Mouse (Mus musculus) layer of hippocampus, adult 18-20 months (tissue): ENCODE measurements around the gene Supt16. TPM values are rescaled to one million over a fixed set of nuclear protein-coding genes. Genes with fewer than 3 reads are reported as not detected.

Source experiments
- DNase-seq, 2 experiments: peaks; one replicate each; pipeline ENCODE4 v3.0.0; 2022; ENCODE audit warnings: low spot score in 2 of 2
- total RNA-seq, 2 experiments: library from RNA; stranded (reverse); gene quantifications; 2 replicates each; pipeline ENCODE4 v1.2.3; 2021

Supt16 gene
- total RNA-seq, 2 experiments from 2014 or later, result 50.6 to 54.8 TPM

DNA sequence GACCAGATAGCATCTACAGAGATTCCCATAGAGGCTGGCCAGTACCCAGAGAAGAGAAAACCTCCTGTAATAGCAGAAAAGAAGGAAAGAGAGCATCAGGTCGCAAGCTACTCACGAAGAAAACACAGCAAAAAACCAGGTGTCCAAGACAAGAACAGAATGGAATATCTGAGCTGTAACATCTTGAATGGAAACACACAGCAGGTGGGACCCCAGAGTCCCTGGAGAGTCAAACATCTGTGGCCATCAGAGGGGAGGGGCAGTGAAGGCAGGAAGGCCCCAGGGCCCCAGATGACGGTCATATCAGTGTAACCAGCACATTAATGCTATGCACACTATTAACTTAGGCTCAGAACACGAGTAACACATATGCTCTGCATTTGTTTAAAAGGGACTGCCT is 47.3 kb downstream of the Supt16 start:
- DNase-seq, result no peak

DNA sequence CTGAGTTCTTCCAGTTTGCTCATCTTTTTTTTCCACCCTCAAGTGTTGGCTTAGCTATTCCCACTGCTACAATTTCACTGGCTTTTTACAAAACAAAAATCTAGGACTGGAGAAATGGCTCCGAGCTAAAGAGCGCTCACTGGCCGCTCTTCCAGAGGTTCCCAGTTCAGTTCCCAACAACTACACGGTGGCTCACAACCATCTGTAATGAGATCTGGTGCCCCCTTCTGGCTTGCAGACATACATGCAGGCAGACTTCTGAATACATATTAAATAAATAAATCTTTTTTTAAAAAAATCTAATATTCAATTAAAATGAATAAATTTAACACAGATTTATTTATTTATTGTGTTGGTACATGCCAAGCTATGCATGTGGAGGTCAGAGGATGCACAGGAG is 50.7 kb downstream of the Supt16 start:
- no peak for DNase-seq

DNA sequence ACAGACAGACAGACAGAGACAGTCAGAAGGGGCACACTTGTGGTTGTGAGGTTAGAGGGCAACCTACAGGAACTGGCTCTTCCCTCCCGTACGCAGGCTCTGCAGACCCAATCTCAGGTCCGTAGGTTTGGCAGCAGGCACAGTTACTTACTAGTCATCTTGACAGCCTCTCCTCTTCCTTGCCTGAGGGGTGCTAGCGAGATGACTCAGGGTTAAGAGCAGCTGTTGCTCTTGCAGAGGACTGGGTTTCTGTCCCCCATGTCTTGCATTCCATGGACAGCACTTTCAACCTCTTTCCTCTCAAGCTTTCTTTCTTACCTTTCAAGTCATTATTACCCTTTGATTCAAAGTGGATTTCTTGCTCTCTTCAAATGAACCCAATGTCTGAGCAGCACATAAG is 53.1 kb downstream of the Supt16 start:
- DNase-seq, result no peak

DNA sequence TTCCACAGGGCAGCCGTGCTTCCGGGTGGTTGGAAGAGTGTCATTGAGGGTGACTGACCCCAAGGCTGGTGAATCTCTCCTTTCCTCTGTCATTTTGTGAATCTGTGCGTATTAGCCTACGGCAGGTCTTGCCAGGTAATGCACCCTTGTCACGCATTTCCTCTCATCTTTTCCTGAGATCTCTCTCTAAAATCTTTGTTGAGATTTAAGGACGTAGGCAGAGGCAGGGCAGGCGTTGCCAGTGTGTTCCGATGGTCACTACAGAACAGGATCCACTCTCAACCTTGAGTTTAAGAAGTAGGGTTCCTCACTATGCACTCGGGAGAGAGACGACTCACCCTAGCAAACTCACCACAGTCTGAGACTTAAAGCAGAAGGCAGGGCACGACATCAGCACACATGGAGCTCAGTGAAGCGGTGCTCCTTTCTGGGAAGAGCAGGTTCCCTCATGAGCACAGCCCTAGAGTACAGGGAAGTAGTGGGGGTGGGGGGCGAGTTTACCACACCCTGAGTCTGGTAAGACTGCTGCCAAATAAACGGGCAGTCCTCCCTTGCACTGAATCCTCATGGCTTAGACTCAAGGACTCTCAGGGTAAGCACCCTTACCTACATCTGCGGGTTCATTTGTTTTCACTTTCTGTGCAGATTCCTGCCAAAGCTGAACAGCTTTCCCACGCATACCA is 55.6 kb downstream of the Supt16 start:
- DNase-seq, result no peak

DNA sequence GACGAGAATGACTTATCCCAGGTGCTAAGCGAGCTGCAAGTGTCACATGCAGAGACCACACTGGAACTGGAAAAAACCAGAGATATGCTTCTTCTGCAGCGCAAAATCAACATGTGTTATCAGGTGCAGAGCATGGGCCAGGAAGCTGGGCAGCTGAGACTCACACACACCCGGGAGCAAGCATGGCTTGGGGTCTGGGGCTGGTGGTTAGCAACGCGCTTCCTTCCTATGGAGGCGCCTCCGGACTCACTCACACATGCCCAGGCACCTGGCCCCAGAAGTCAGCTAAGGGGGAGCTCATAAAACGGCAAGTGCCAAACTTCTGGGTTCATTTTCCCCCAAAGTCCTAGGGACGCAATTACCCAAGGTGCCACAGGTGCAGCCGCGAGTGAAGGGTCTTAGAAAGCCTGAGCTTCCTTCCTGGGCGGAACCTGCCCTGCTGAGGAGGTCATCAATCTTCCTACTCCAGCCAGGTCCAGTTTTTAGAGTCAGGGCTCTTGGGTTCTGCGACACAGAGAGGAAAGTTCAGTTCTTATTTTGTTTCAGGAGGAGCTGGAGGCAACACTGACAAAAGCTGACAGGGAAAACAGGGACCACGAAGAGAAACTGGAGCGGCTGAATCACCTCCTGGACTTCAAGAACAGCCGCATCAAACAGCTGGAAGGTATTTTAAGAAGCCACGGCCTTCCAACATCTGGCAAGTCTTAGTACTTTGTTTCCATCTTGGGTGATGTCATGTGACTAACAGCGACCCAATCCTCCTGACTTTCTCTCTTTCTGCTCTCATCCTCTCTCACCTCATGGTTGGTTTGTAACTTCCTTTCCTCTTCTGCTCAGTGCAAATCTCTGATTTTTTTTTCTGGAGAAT is 56.4 kb downstream of the Supt16 start:
- DNase-seq, result no peak

DNA sequence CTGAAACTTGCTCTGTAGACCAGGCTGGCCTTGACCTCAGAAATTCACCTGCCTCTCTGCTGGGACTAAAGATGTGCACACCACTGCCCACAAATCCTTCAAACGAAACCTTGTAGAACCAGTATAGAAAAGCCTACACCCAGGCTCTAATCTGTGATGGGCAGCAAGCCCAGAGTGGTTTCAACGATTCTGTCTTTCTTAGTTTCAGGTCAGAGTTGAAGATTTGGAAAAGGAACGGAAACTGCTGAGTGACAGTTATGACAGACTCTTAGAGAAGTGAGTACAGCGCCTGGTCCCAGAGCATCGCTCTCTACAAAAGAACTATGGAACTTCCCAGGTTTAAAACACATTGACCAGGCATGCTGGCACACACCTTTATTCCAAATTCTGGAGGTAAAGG is 63.6 kb downstream of the Supt16 start:
- DNase-seq, result no peak

DNA sequence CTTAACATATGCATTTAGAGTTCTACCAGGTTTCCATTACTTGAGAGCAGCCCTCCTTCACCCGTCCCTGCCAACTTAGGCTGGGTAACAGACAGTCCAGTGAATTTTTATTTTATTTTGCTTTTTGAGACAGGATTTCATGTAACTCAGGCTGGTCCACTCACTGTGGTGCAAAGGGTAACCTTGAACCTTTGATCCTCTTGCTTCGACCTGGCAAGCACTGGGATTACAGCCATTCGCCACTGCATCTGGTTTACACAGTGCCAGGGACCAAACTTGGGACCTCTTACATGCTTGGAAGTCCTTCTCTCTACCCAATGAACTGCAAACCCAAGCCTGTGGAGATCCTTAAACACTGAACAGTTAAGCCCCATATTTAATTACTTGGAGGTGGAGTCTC is 72.6 kb downstream of the Supt16 start:
- no peak for DNase-seq

DNA sequence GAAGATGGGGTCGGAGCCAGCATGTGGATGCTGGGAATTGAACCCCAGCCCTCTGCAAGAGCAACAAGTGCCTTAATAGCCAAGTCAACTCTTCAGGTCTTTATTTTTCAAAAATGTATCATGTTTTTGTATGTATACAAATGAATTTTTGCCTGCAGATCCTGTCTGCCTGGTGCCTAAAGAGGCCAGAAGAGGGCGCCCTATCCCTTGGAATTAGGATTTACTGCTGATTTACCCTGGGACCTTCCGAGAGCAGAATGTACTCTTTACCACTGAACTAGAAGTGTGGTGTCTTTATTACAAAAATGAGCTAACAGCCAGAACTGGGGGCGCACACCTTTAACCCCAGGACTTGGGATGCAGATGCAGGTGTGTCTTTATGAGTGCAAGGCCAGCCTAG is 73.3 kb downstream of the Supt16 start:
- peak; percentile 43 to 85 for DNase-seq

DNA sequence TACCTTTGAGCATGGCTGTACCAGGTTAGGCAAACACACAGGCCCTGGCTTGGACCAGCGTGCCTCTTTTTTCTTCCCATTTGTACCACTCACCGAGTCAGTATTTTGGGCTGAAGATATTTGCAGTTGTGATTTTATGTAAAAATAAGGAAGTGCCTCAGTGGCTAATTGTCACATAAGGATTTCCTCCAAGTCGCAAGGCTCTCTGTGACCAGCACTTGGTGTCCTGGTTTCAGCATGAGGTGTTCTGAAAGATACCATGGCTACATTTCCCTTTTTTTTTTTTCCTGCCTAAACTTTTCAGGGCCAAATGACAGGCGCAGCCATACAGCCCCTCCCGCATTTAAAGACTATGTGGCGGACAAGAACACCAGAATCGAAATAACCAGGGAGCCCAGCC is 77.0 kb downstream of the Supt16 start:
- no peak for DNase-seq

DNA sequence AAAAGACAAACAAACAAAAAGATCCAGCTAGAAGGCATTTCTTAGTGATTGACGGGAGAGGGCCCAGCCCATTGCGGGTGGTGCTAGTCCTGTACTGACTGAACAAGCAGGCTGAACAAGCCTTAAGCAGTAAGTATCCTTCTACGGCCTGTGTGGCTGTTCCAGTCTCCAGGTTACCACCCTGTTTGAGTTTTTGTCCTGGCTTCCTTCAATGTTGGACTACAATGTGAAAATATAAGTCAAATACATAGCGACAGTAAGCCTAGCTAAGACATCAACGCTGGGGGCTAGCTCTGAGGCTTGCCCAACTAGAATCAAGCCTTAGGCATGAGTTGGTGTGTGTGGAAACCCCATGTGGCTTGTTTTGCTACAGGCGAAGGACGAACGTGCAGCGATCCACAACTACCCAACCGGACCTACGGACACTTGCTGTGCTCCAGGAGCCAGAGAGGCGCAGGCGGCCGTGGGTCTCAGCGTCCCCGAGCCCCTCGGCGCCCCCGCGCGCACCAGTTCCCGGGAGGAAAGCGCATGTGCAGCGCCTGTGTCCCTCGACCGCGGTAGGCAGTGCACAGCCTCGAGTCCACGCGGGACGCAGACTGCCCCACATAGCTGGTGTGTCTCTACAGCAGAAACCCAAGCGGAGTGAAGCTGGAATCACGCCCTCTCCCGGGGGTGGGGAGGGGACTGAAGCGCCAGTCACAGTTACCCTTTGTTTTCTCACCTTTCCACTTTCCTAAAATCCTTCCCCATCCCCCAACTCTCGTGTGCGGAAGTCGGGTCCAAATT is 78.2 kb downstream of the Supt16 start:
- peak in 1 of 2 experiments; percentile 45 for DNase-seq

DNA sequence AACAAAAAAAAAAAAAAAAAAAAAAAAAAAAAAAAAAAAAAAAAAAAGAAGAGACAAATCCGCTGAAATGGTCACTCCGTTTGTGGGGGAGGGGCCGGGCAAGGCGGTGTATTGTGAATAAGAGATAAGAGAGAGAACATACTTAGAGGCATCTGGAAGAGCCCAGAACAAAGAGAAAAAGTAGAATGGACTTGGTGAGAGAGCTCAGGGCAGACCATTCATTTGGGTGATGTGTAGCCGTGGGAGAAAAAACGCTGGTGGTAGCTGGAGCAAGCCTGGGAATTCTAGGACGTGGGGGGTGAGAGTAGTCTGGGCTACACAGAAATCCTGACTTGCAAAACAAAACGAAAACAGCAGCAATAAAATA is 78.8 kb downstream of the Supt16 start:
- no peak for DNase-seq

DNA sequence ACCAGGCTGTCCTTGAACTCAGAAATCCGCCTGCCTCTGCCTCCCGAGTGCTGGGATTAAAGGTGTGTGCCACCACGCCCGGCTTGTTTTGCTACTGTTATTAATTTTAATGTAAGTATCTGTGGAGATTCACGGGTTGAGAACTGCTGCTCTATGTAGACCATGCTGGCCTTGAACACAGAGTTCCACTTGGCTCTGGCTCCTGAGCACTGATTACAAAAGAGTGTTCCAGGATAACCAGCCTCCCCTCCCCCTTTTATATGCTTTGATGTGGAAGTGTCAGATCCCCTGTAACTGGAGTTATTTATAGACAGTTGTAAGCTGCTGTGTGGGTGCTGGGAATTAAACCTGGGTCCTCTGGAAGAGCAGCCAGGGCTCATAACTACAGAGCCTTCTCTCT is 80.0 kb downstream of the Supt16 start:
- DNase-seq, result no peak

DNA sequence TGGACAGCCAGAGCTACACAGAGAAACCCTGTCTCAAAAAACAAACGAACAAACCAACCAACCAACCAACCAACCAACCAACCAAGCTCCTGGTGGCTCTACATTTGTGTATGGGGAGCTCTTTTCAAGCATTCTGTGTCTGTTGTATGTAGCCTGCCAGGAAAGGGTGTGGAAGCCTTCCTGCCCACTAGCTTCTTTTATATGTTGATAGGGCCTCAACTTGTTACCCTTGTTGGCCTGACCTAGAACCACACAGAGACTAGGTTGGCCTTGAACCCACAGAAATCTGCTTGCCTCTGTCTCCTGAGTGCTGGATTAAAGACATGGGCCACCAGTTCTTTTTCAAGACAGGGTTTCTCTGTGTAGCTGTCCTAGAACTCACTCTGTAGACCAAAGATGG is 83.1 kb downstream of the Supt16 start:
- DNase-seq, result no peak

Other genes starting within 250 kb of the Supt16 start
- 10 to 100 TPM; 25.8 to 30.0 TPM for gene Arhgef40, start 212.7 kb downstream of the Supt16 start, total RNA-seq
- under 1 TPM; 0.63 to 0.92 TPM for gene Tmem253, start 181.8 kb downstream of the Supt16 start, total RNA-seq
- gene Zfp219, start 176.7 kb downstream of the Supt16 start, total RNA-seq, result 10 to 100 TPM; 42.3 to 44.2 TPM
- not detected for gene Olfr221, start 155.0 kb downstream of the Supt16 start, total RNA-seq
- gene Hnrnpc, start 93.4 kb downstream of the Supt16 start, total RNA-seq, result 100 to 1,000 TPM; 255 to 280 TPM
- 1 to 10 TPM; 1.2 to 1.9 TPM for gene Rpgrip1, start 86.7 kb downstream of the Supt16 start, total RNA-seq
- gene Chd8, start 60.4 kb upstream of the Supt16 start, total RNA-seq, result 100 to 1,000 TPM; 109 to 117 TPM
- 10 to 100 TPM; 58.4 to 67.1 TPM for gene Tox4, start 81.7 kb upstream of the Supt16 start, total RNA-seq
- 10 to 100 TPM; 35.0 to 37.3 TPM for gene Rab2b, start 82.1 kb upstream of the Supt16 start, total RNA-seq
- gene Mettl3, start 107.7 kb upstream of the Supt16 start, total RNA-seq, result 10 to 100 TPM; 39.2 to 43.1 TPM
- 10 to 100 TPM; 45.0 to 48.4 TPM for gene Sall2, start 131.3 kb upstream of the Supt16 start, total RNA-seq
- not detected for gene Olfr1513, start 159.0 kb upstream of the Supt16 start, total RNA-seq
- gene Olfr1512, start 181.8 kb upstream of the Supt16 start, total RNA-seq, result not detected
- gene Olfr1511, start 200.0 kb upstream of the Supt16 start, total RNA-seq, result not detected
- not detected for gene Olfr1510, start 217.0 kb upstream of the Supt16 start, total RNA-seq
- not detected for gene Olfr1509, start 245.6 kb upstream of the Supt16 start, total RNA-seq